Mouse (Mus musculus) midbrain, embryonic 15.5 days (tissue): ENCODE measurements around the gene Tfeb. TPM values are rescaled to one million over a fixed set of nuclear protein-coding genes. Genes with fewer than 3 reads are reported as not detected.
A peak's percentile ranks its signal among the peaks of the same experiment; 100 is the strongest.

Source experiments
- ATAC-seq: fragments of 200-750 bp; cut with Nextera tagmentation; replicated peaks from 2 replicates; pipeline ENCODE4 v1.8.0; 2017; ENCODE audit warnings: moderate TSS enrichment
- H3K27ac ChIP-seq: fragments of 300-500 bp; sonication (generic); 2 replicates; pipeline ENCODE4 v1.5.1; 2015; ENCODE audit warnings: mild to moderate bottlenecking, inconsistent platforms
- H3K27me3 ChIP-seq: fragments of 300-500 bp; sonication (generic); replicated peaks from 2 replicates; pipeline ENCODE4 v1.6.1; 2015; ENCODE audit warnings: inconsistent platforms
- H3K36me3 ChIP-seq: fragments of 300-500 bp; sonication (generic); replicated peaks from 2 replicates; pipeline ENCODE4 v1.6.1; 2015; ENCODE audit warnings: inconsistent platforms
- H3K4me1 ChIP-seq: fragments of 300-500 bp; sonication (generic); 2 replicates; pipeline ENCODE4 v1.6.1; 2015; ENCODE audit warnings: inconsistent platforms
- H3K4me2 ChIP-seq: fragments of 300-500 bp; sonication (generic); 2 replicates; pipeline ENCODE4 v1.6.1; 2015; ENCODE audit warnings: inconsistent platforms, mild to moderate bottlenecking, moderate library complexity
- H3K4me3 ChIP-seq: fragments of 300-500 bp; sonication (generic); 2 replicates; pipeline ENCODE4 v1.5.1; 2015; ENCODE audit warnings: mild to moderate bottlenecking, inconsistent platforms
- H3K9ac ChIP-seq: fragments of 300-500 bp; sonication (generic); 2 replicates; pipeline ENCODE4 v1.6.1; 2015; ENCODE audit warnings: mild to moderate bottlenecking, inconsistent platforms
- H3K9me3 ChIP-seq: fragments of 300-500 bp; sonication (generic); 2 replicates; pipeline ENCODE4 v1.6.1; 2016; ENCODE audit warnings: inconsistent platforms
- WGBS: fragments of 180-500 bp; shearing (Covaris S2); methylation state at CpG from one replicate; pipeline ENCODE4 v1.1.7; 2015; ENCODE audit warnings: mixed read lengths; 5-methylcytosine and 5-hydroxymethylcytosine counted together
- polyA plus RNA-seq: library from polyadenylated mRNA; unstranded; fragments of >200 nt; fragmentation: Nextera tagmentation; extraction: Ambion mirVana; gene quantifications from 2 replicates; pipeline ENCODE4 v1.2.1, GENCODE M21; 2015

Tfeb gene
- polyA plus RNA-seq, 1 experiment from 2014 or later: 3.2 TPM

DNA sequence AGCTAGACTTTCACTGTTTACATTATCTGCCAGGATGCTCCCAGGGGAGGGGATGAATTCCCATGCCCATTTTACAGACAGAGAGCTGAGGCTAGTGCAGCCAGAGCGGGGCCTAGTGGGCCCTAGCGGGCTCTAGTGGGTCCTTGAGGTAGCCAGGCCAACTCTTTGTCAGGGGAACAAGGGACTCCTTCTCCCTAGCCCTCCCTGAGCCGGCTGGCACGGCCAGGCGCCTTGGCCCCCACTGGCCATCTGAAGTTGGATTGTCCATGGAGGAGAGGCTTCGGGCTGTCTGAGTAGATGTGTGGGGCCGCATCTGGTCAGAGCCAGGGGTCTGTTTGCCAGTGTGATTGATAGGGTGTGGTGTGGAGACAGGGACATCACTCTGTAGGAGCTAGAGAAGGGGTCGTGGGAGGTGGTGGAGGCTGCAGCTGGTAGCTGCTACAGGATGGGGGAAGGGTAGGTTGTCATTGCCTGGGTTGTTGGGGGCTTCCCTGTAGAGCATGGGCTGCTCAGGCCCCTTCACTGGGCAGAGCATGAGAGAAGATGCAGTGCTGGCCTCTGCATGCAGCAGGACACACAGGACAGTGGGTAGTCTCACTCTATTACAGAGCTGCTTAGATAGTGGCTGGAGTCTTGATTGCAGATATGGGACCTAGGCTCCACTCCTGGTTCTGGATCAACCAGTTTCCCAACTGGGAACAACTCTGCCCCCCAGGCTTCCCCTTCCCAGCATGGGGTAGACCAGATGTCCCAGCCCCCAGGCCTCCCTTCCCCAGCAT lies 46.8 kb downstream of the Tfeb start:
- H3K4me2 ChIP-seq: no peak overlapping the region
- H3K9me3 ChIP-seq: no peaks in the 10 kb centered on the region
- H3K36me3 ChIP-seq: no peaks in the 10 kb centered on the region
- WGBS: 90% methylated on average over 8 of the region's 8 CpGs
- ATAC-seq: no peak
- H3K4me1 ChIP-seq: no peaks in the 10 kb centered on the region
- H3K27me3 ChIP-seq: no peaks in the 10 kb centered on the region
- no peak overlapping the region for H3K27ac ChIP-seq
- H3K9ac ChIP-seq: no peak overlapping the region
- H3K4me3 ChIP-seq: no peak overlapping the region

GRCm38 (mm10) chr17:47784411-47784810 lies 47.6 kb downstream of the Tfeb start:
- WGBS: 88% methylated on average over 6 of the region's 6 CpGs
- Histone ChIP-seq H3K9ac (no peak overlapping the region), H3K9me3 (no peaks in the 10 kb centered on the region), H3K4me2 (no peak overlapping the region), H3K4me3 (no peak overlapping the region), H3K36me3 (no peaks in the 10 kb centered on the region), H3K27ac (no peak overlapping the region), H3K27me3 (no peaks in the 10 kb centered on the region), H3K4me1 (no peaks in the 10 kb centered on the region)
- no peak for ATAC-seq

GRCm38 (mm10) chr17:47787632-47788031 lies 50.8 kb downstream of the Tfeb start:
- no peak for ATAC-seq
- Histone ChIP-seq H3K4me2 (no peak overlapping the region), H3K9me3 (no peaks in the 10 kb centered on the region), H3K4me3 (no peak overlapping the region), H3K36me3 (no peaks in the 10 kb centered on the region), H3K27me3 (no peaks in the 10 kb centered on the region), H3K4me1 (no peaks in the 10 kb centered on the region), H3K9ac (no peak overlapping the region), H3K27ac (no peak overlapping the region)
- WGBS: 45% methylated on average over 8 of the region's 8 CpGs

GRCm38 (mm10) chr17:47788306-47788705 lies 51.5 kb downstream of the Tfeb start:
- no peaks in the 10 kb centered on the region for H3K27me3 ChIP-seq
- H3K9ac ChIP-seq: no peak overlapping the region
- H3K4me1 ChIP-seq: no peaks in the 10 kb centered on the region
- 7% methylated on average over 4 of the region's 4 CpGs for WGBS
- no peak overlapping the region for H3K4me3 ChIP-seq
- no peak overlapping the region for H3K4me2 ChIP-seq
- H3K27ac ChIP-seq: no peak overlapping the region
- H3K9me3 ChIP-seq: no peaks in the 10 kb centered on the region
- ATAC-seq: no peak
- no peaks in the 10 kb centered on the region for H3K36me3 ChIP-seq

GRCm38 (mm10) chr17:47788996-47789395 lies 52.2 kb downstream of the Tfeb start:
- no peaks in the 10 kb centered on the region for H3K9me3 ChIP-seq
- no peaks in the 10 kb centered on the region for H3K4me1 ChIP-seq
- no peak overlapping the region for H3K4me3 ChIP-seq
- no peak overlapping the region for H3K9ac ChIP-seq
- no peaks in the 10 kb centered on the region for H3K36me3 ChIP-seq
- no peak for ATAC-seq
- 65% methylated on average over 6 of the region's 6 CpGs for WGBS
- H3K27me3 ChIP-seq: no peaks in the 10 kb centered on the region
- H3K27ac ChIP-seq: no peak overlapping the region
- H3K4me2 ChIP-seq: no peak overlapping the region

GRCm38 (mm10) chr17:47792098-47792863 lies 55.5 kb downstream of the Tfeb start:
- 22% methylated on average over 15 of the region's 15 CpGs for WGBS
- peak; percentile 50 for ATAC-seq
- Histone ChIP-seq H3K4me3 (no peak overlapping the region), H3K4me1 (no peaks in the 10 kb centered on the region), H3K27me3 (no peaks in the 10 kb centered on the region), H3K4me2 (no peak overlapping the region), H3K36me3 (no peaks in the 10 kb centered on the region), H3K27ac (no peak overlapping the region), H3K9me3 (no peaks in the 10 kb centered on the region), H3K9ac (no peak overlapping the region)

DNA sequence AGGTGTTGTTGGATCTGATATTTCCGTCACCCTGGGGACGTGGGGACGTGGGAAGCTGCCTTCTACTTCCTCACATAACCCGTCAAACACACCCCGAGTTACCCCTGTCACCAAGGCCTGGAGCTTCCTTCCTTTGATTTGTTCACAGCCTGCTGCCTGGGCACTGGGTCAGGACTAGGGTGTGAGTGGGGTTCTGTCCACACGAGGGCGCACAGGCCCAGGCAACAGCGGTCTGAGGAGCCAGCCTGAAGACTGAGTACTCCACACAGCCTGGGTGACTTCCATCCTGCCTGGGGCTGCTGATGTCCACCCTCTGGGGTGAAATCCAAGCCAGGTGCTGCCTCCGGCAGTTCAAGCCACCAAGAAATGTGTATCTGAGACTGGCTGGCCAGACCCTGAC lies 56.5 kb downstream of the Tfeb start:
- no peaks in the 10 kb centered on the region for H3K4me1 ChIP-seq
- WGBS: 10% methylated on average over 9 of the region's 9 CpGs
- no peak overlapping the region for H3K27ac ChIP-seq
- no peaks in the 10 kb centered on the region for H3K9me3 ChIP-seq
- H3K4me2 ChIP-seq: no peak overlapping the region
- H3K9ac ChIP-seq: no peak overlapping the region
- ATAC-seq: peak; percentile 64; the same call in 1 of the 2 replicates
- H3K4me3 ChIP-seq: no peak overlapping the region
- no peaks in the 10 kb centered on the region for H3K27me3 ChIP-seq
- no peaks in the 10 kb centered on the region for H3K36me3 ChIP-seq

- Histone ChIP-seq H3K9me3 (no peaks in the 10 kb centered on the region), H3K9ac (no peak overlapping the region), H3K36me3 (no peaks in the 10 kb centered on the region), H3K4me2 (no peak overlapping the region), H3K27ac (no peak overlapping the region), H3K4me3 (no peak overlapping the region), H3K4me1 (no peaks in the 10 kb centered on the region), H3K27me3 (no peaks in the 10 kb centered on the region)
- 44% methylated on average over 3 of the region's 3 CpGs for WGBS
- ATAC-seq: 0 out of 2 replicates have a peak, but pooled peaks have one; percentile 22
Measured at GRCm38 (mm10) chr17:47795446-47795845, 58.6 kb downstream of the Tfeb start.

- 56% methylated on average over 16 of the region's 16 CpGs for WGBS
- Histone ChIP-seq H3K36me3 (no peaks in the 10 kb centered on the region), H3K9me3 (no peaks in the 10 kb centered on the region), H3K4me3 (no peak overlapping the region), H3K4me1 (no peaks in the 10 kb centered on the region), H3K27ac (no peak overlapping the region), H3K4me2 (no peak overlapping the region), H3K9ac (no peak overlapping the region), H3K27me3 (no peaks in the 10 kb centered on the region)
- ATAC-seq: no peak
Measured at GRCm38 (mm10) chr17:47796156-47796816, 59.5 kb downstream of the Tfeb start.

- Histone ChIP-seq H3K36me3 (no peaks in the 10 kb centered on the region), H3K27ac (no peak overlapping the region), H3K9me3 (no peaks in the 10 kb centered on the region), H3K4me1 (no peaks in the 10 kb centered on the region), H3K27me3 (no peaks in the 10 kb centered on the region), H3K4me3 (no peak overlapping the region), H3K4me2 (no peak overlapping the region), H3K9ac (no peak overlapping the region)
- 75% methylated on average over 4 of the region's 4 CpGs for WGBS
- no peak for ATAC-seq
Measured at GRCm38 (mm10) chr17:47796968-47797367, 60.1 kb downstream of the Tfeb start.

DNA sequence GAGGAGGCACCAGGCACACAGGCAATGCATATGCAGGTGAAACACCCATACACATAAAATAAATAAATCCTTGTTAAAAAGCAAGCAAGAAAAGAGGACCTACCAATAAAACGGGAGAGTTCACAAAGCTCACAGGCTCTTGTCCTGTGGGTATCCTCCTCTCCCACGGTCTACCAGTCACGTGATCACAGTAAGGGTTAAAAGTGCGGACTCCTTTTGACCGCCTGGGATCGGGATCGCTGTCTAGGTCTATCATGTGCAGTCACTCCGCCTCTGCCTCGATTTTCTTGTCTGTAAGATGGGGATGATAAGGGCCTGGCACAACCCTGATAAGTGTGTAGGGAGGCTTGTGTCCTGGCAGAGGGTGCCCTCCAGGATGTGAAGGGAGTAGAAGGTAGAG lies 60.6 kb downstream of the Tfeb start:
- no peak overlapping the region for H3K27ac ChIP-seq
- H3K4me2 ChIP-seq: no peak overlapping the region
- 81% methylated on average over 9 of the region's 9 CpGs for WGBS
- no peaks in the 10 kb centered on the region for H3K36me3 ChIP-seq
- H3K27me3 ChIP-seq: no peaks in the 10 kb centered on the region
- no peak overlapping the region for H3K4me3 ChIP-seq
- H3K9ac ChIP-seq: no peak overlapping the region
- H3K9me3 ChIP-seq: no peaks in the 10 kb centered on the region
- no peak for ATAC-seq
- no peaks in the 10 kb centered on the region for H3K4me1 ChIP-seq

GRCm38 (mm10) chr17:47802806-47803205 lies 66.0 kb downstream of the Tfeb start:
- H3K4me1 ChIP-seq: no peaks in the 10 kb centered on the region
- H3K4me2 ChIP-seq: no peak overlapping the region
- H3K9me3 ChIP-seq: no peaks in the 10 kb centered on the region
- WGBS: 19% methylated on average over 8 of the region's 8 CpGs
- no peaks in the 10 kb centered on the region for H3K27me3 ChIP-seq
- no peak overlapping the region for H3K9ac ChIP-seq
- H3K4me3 ChIP-seq: no peak overlapping the region
- H3K27ac ChIP-seq: no peak overlapping the region
- H3K36me3 ChIP-seq: no peaks in the 10 kb centered on the region
- no peak for ATAC-seq
